Mouse (Mus musculus): ENCODE results near the gene Iah1.

DNA sequence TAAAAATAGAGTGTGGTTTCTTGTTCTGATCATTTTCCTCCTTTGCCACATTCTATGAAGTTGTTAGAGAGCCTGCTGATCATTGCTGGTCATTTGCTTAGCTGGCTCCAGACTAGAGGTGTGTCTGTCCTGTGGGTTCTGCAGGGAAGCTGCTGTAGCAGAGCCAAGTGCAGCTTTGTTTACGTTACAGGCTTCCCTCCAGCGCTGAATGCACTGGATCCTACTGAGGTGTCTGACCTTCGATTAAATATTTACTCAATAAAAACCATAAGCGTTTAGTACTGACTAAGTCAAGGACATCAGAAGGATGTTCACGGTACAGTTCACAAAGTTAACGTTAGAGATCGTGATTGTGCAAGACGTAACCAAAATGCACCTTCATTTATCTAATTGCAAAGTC, 14.3 kb upstream of the Iah1 start:
- no peak for TF ChIP-seq POLR2A (IDR thresholded peaks at IDR 0.05; ENCODE audit: insufficient read length, low read depth)
- TF ChIP-seq MAX (IDR thresholded peaks at IDR 0.05; ENCODE audit: low read depth), result no peak
- TF ChIP-seq TCF12 (IDR thresholded peaks at IDR 0.05; ENCODE audit: insufficient read depth, poor library complexity, severe bottlenecking), result no peak
- TF ChIP-seq MYOG (IDR thresholded peaks at IDR 0.05; ENCODE audit: control insufficient read depth in 1 of 3, insufficient read depth in 1 of 3, insufficient read length in 2 of 3, low read depth in 2 of 3), result no peak
